Mouse (Mus musculus): ENCODE results near the gene Olfr345. TPM values are rescaled to one million over a fixed set of nuclear protein-coding genes. Genes with fewer than 3 reads are reported as not detected.

Gene Olfr345
- polyA plus RNA-seq (2015; fragmentation: Nextera tagmentation; extraction: Ambion mirVana) = not detected in 2 replicates

GRCm38 (mm10) chr2:36639741-36640140 lies at the start of gene Olfr345:
TSS of gene Olfr345 (plus strand) at chr2:36640041.

GRCm38 (mm10) chr2:36685488-36685887 lies 45.6 kb downstream of the Olfr345 start, which contains the start of gene Olfr346:
TSS of gene Olfr346 (plus strand) at chr2:36685788.

Other genes starting within 250 kb of the Olfr345 start
- not detected in 2 replicates for gene Olfr339, start 221.1 kb upstream of the Olfr345 start, polyA plus RNA-seq (2015; fragmentation: Nextera tagmentation; extraction: Ambion mirVana)
- not detected in 2 replicates for gene Olfr340, start 187.5 kb upstream of the Olfr345 start, polyA plus RNA-seq (2015; fragmentation: Nextera tagmentation; extraction: Ambion mirVana)
- not detected in 2 replicates for gene Olfr341, start 157.6 kb upstream of the Olfr345 start, polyA plus RNA-seq (2015; fragmentation: Nextera tagmentation; extraction: Ambion mirVana)
- not detected in 2 replicates for gene Olfr342, start 115.0 kb upstream of the Olfr345 start, polyA plus RNA-seq (2015; fragmentation: Nextera tagmentation; extraction: Ambion mirVana)
- gene Olfr344, start 73.4 kb upstream of the Olfr345 start, polyA plus RNA-seq (2015; fragmentation: Nextera tagmentation; extraction: Ambion mirVana) = not detected in 2 replicates
- gene Olfr346, start 45.7 kb downstream of the Olfr345 start, polyA plus RNA-seq (2015; fragmentation: Nextera tagmentation; extraction: Ambion mirVana) = not detected in 2 replicates
- gene Olfr347, start 91.9 kb downstream of the Olfr345 start, polyA plus RNA-seq (2015; fragmentation: Nextera tagmentation; extraction: Ambion mirVana) = not detected in 2 replicates
- not detected in 2 replicates for gene Olfr348, start 144.2 kb downstream of the Olfr345 start, polyA plus RNA-seq (2015; fragmentation: Nextera tagmentation; extraction: Ambion mirVana)
- gene Olfr50, start 150.5 kb downstream of the Olfr345 start, polyA plus RNA-seq (2015; fragmentation: Nextera tagmentation; extraction: Ambion mirVana) = not detected in 2 replicates
- gene Olfr3, start 177.0 kb downstream of the Olfr345 start, polyA plus RNA-seq (2015; fragmentation: Nextera tagmentation; extraction: Ambion mirVana) = not detected in 2 replicates
- not detected in 2 replicates for gene Olfr350, start 206.3 kb downstream of the Olfr345 start, polyA plus RNA-seq (2015; fragmentation: Nextera tagmentation; extraction: Ambion mirVana)
- not detected in 2 replicates for gene Olfr351, start 222.6 kb downstream of the Olfr345 start, polyA plus RNA-seq (2015; fragmentation: Nextera tagmentation; extraction: Ambion mirVana)
- gene Olfr352, start 228.4 kb downstream of the Olfr345 start, polyA plus RNA-seq (2015; fragmentation: Nextera tagmentation; extraction: Ambion mirVana) = not detected in 2 replicates

All from neural tube, postnatal 0 days (tissue).